ENCODE assay signal across 15 mouse cellular contexts in genomic region chr8:83981533-83981932, GRCm38 (mm10). TPM values are rescaled to one million over a fixed set of nuclear protein-coding genes. Genes with fewer than 3 reads are reported as not detected.
"Had no signal": no experiment of that assay in that cellular context is flagged by ENCODE, and none has a peak within 500 bp of the region (broad histone marks: within the 10 kb centered on the region; RNA-seq: fewer than 3 reads in every experiment).

No protein-coding gene starts in this region.

- H3K4me2 ChIP-seq: limb, embryonic 15.5 days; liver, embryonic 12.5 days; lung, embryonic 14.5 days; neural tube, embryonic 15.5 days had no signal

- H3K9me3 ChIP-seq: limb, embryonic 15.5 days; midbrain, embryonic 10.5 days; neural tube, embryonic 15.5 days had no signal

- DNase-seq: layer of hippocampus, adult 9-11 months; layer of hippocampus, postnatal 36 days; lung, embryonic 14.5 days; lung, postnatal 10 days; lung, postnatal 4 days; midbrain, embryonic 14.5 days; right cerebral cortex, adult 18-20 months; right cerebral cortex, postnatal 25 days; thymus, postnatal 36 days had no signal

- H3K9ac ChIP-seq: limb, embryonic 15.5 days; liver, embryonic 12.5 days; lung, embryonic 14.5 days; neural tube, embryonic 15.5 days had no signal

- ATAC-seq: liver, embryonic 12.5 days had no signal

- H3K27ac ChIP-seq: limb, embryonic 15.5 days; liver, embryonic 12.5 days; midbrain, embryonic 10.5 days; neural tube, embryonic 15.5 days had no signal

- H3K4me3 ChIP-seq: limb, embryonic 15.5 days; liver, embryonic 12.5 days; midbrain, embryonic 10.5 days; myocyte; neural tube, embryonic 15.5 days had no signal

- H3K27me3 ChIP-seq: limb, embryonic 15.5 days; liver, embryonic 12.5 days; neural tube, embryonic 15.5 days had no signal

RNA-seq across cellular contexts. Expression of gene 1700067K01Rik, which starts 19.8 kb away (rescaled TPM):
- total RNA-seq: megakaryocyte, adult 5-6 weeks had no signal
